Mouse (Mus musculus) MEL (cell line): ENCODE measurements at regions not wholly inside any gene's neighbourhood (a gene's known extent, or its start where the extent isn't known, plus 50 kb on each side); places are given as distances from the start of the nearest gene placed in this dataset.

Source experiments
- DNase-seq: peaks from one replicate; pipeline ENCODE4 v3.0.0; 2011; ENCODE audit warnings: low read depth, low spot score
- H3K27ac ChIP-seq: 2 replicates; pipeline ENCODE4 v1.5.1; 2012; ENCODE audit warnings: low read depth, mild to moderate bottlenecking, control low read depth, low read length, moderate library complexity; ENCODE audit not compliant: control insufficient read depth
- H3K27me3 ChIP-seq, 2 experiments: fragments of 150-350 bp in 1 of 2; sonication (generic) in 1 of 2; 2 replicates each; pipeline ENCODE4 v1.6.1; 2012; ENCODE audit warnings: low read length in 2 of 2, mild to moderate bottlenecking in 2 of 2, improper control_type of control experiment in 1 of 2, moderate library complexity in 1 of 2; ENCODE audit not compliant: insufficient read depth in 2 of 2, control insufficient read depth in 1 of 2
- H3K36me3 ChIP-seq, 2 experiments: 2 replicates each; pipeline ENCODE4 v1.6.1; 2012 to 2014; ENCODE audit warnings: low read length in 2 of 2, improper control_type of control experiment in 1 of 2, inconsistent platforms in 1 of 2, mild to moderate bottlenecking in 1 of 2; ENCODE audit not compliant: insufficient read depth in 2 of 2, control insufficient read depth in 1 of 2
- H3K4me1 ChIP-seq, 2 experiments: fragments of 150-350 bp in 1 of 2; sonication (generic) in 1 of 2; 2 replicates each; pipeline ENCODE4 v1.6.1; 2012; ENCODE audit warnings: low read length in 2 of 2, improper control_type of control experiment in 1 of 2, mild to moderate bottlenecking in 1 of 2; ENCODE audit not compliant: insufficient read depth in 2 of 2, control insufficient read depth in 1 of 2
- H3K4me3 ChIP-seq, 2 experiments: fragments of 150-350 bp in 1 of 2; sonication (generic) in 1 of 2; 2 replicates each; pipeline ENCODE4 v1.5.1; 2012; ENCODE audit warnings: low read depth in 2 of 2, low read length in 2 of 2, mild to moderate bottlenecking in 2 of 2, moderate library complexity in 2 of 2, control low read depth in 1 of 2, improper control_type of control experiment in 1 of 2; ENCODE audit not compliant: control insufficient read depth in 1 of 2, insufficient read depth in 1 of 2
- H3K79me2 ChIP-seq: 2 replicates; pipeline ENCODE4 v1.6.1; 2012; ENCODE audit warnings: mild to moderate bottlenecking, low read length, moderate library complexity; ENCODE audit not compliant: control insufficient read depth, poor library complexity, insufficient read depth
- H3K9ac ChIP-seq: 2 replicates; pipeline ENCODE4 v1.6.1; 2012; ENCODE audit warnings: low read depth, mild to moderate bottlenecking, control low read depth, low read length, moderate library complexity; ENCODE audit not compliant: control insufficient read depth, poor library complexity, severe bottlenecking
- H3K9me3 ChIP-seq: fragments of 150-350 bp; sonication (generic); replicated peaks from 2 replicates; pipeline ENCODE4 v1.6.1; 2012; ENCODE audit warnings: mild to moderate bottlenecking, low read length, improper control_type of control experiment, moderate library complexity; ENCODE audit not compliant: insufficient read depth
- BHLHE40 ChIP-seq: IDR thresholded peaks from 2 replicates; pipeline ENCODE4 v1.6.1; 2012; ENCODE audit warnings: low read depth, mild to moderate bottlenecking, inconsistent platforms, low read length, improper control_type of control experiment, borderline replicate concordance
- CHD1 ChIP-seq: IDR thresholded peaks from 2 replicates; pipeline ENCODE4 v1.6.1; 2012; ENCODE audit warnings: low read depth, mild to moderate bottlenecking, inconsistent platforms, low read length, improper control_type of control experiment
- CHD2 ChIP-seq: IDR thresholded peaks from 2 replicates; pipeline ENCODE4 v1.6.1; 2011; ENCODE audit warnings: low read length, improper control_type of control experiment
- E2F4 ChIP-seq: IDR thresholded peaks from 2 replicates; pipeline ENCODE4 v1.6.1; 2011; ENCODE audit warnings: low read depth, low read length, improper control_type of control experiment, borderline replicate concordance
- ELF1 ChIP-seq: IDR thresholded peaks from 2 replicates; pipeline ENCODE4 v1.6.1; 2014; ENCODE audit warnings: low read depth, mild to moderate bottlenecking, inconsistent platforms, low read length, improper control_type of control experiment, moderate library complexity
- ETS1 ChIP-seq: IDR thresholded peaks from 2 replicates; pipeline ENCODE4 v1.6.1; 2012; ENCODE audit warnings: low read depth, mild to moderate bottlenecking, inconsistent platforms, low read length, improper control_type of control experiment, moderate library complexity
- GABPA ChIP-seq: IDR thresholded peaks from 2 replicates; pipeline ENCODE4 v1.6.1; 2012; ENCODE audit warnings: low read depth, mild to moderate bottlenecking, inconsistent platforms, low read length, improper control_type of control experiment, moderate library complexity
- GATA1 ChIP-seq: IDR thresholded peaks from 2 replicates; pipeline ENCODE4 v1.6.1; 2011; ENCODE audit warnings: low read depth, low read length, improper control_type of control experiment
- HCFC1 ChIP-seq: IDR thresholded peaks from 2 replicates; pipeline ENCODE4 v1.6.1; 2012; ENCODE audit warnings: low read depth, mild to moderate bottlenecking, inconsistent platforms, low read length, improper control_type of control experiment, moderate library complexity
- JUND ChIP-seq: IDR thresholded peaks from 2 replicates; pipeline ENCODE4 v1.6.1; 2011; ENCODE audit warnings: low read depth, mild to moderate bottlenecking, improper control_type of control experiment, low read length
- MAFK ChIP-seq: IDR thresholded peaks from 2 replicates; pipeline ENCODE4 v1.6.1; 2011; ENCODE audit warnings: low read depth, mild to moderate bottlenecking, low read length, improper control_type of control experiment, borderline replicate concordance
- MAX ChIP-seq: IDR thresholded peaks from 2 replicates; pipeline ENCODE4 v1.6.1; 2011; ENCODE audit warnings: low read length, improper control_type of control experiment
- MAZ ChIP-seq: IDR thresholded peaks from 2 replicates; pipeline ENCODE4 v1.6.1; 2012; ENCODE audit warnings: low read depth, mild to moderate bottlenecking, inconsistent platforms, low read length, improper control_type of control experiment
- MXI1 ChIP-seq: IDR thresholded peaks from 2 replicates; pipeline ENCODE4 v1.6.1; 2011; ENCODE audit warnings: mild to moderate bottlenecking, low read depth, low read length, improper control_type of control experiment
- MYC ChIP-seq: IDR thresholded peaks from 2 replicates; pipeline ENCODE4 v1.6.1; 2011; ENCODE audit warnings: low read depth, mild to moderate bottlenecking, low read length, improper control_type of control experiment, moderate library complexity
- NRF1 ChIP-seq: IDR thresholded peaks from 2 replicates; pipeline ENCODE4 v1.6.1; 2014; ENCODE audit warnings: low read depth, mild to moderate bottlenecking, inconsistent platforms, low read length, improper control_type of control experiment, moderate library complexity; ENCODE audit not compliant: poor library complexity, insufficient read depth, severe bottlenecking
- POLR2A ChIP-seq, 2 experiments: IDR thresholded peaks; 2 replicates each; pipeline ENCODE4 v1.6.1; 2011 to 2012; ENCODE audit warnings: low read length in 2 of 2, mild to moderate bottlenecking in 2 of 2, control low read depth in 1 of 2, improper control_type of control experiment in 1 of 2, low read depth in 1 of 2, moderate library complexity in 1 of 2; ENCODE audit not compliant: control insufficient read depth in 1 of 2, insufficient read depth in 1 of 2, poor library complexity in 1 of 2
- POLR2AphosphoS5 ChIP-seq: IDR thresholded peaks from 2 replicates; pipeline ENCODE4 v1.6.1; 2012; ENCODE audit warnings: low read depth, borderline replicate concordance, mild to moderate bottlenecking, inconsistent platforms, low read length, moderate library complexity, mixed read lengths
- RAD21 ChIP-seq: IDR thresholded peaks from 2 replicates; pipeline ENCODE4 v1.6.1; 2011; ENCODE audit warnings: mild to moderate bottlenecking, low read depth, low read length, improper control_type of control experiment
- SMC3 ChIP-seq: IDR thresholded peaks from 2 replicates; pipeline ENCODE4 v1.6.1; 2011; ENCODE audit warnings: low read depth, low read length, improper control_type of control experiment
- TAL1 ChIP-seq: IDR thresholded peaks from 2 replicates; pipeline ENCODE4 v1.6.1; 2012; ENCODE audit warnings: mild to moderate bottlenecking, inconsistent platforms, low read length, moderate library complexity, mixed read lengths
- TBP ChIP-seq: IDR thresholded peaks from 2 replicates; pipeline ENCODE4 v1.8.0; 2011; ENCODE audit warnings: low read depth, low read length, improper control_type of control experiment
- TCF12 ChIP-seq: IDR thresholded peaks from 2 replicates; pipeline ENCODE4 v1.6.1; 2014; ENCODE audit warnings: low read depth, mild to moderate bottlenecking, inconsistent platforms, low read length, improper control_type of control experiment, moderate library complexity
- USF1 ChIP-seq: IDR thresholded peaks from 2 replicates; pipeline ENCODE4 v1.6.1; 2014; ENCODE audit warnings: low read depth, mild to moderate bottlenecking, inconsistent platforms, low read length, improper control_type of control experiment, moderate library complexity
- USF2 ChIP-seq, 2 experiments: IDR thresholded peaks; 2 replicates each; pipeline ENCODE4 v1.6.1; 2011 to 2012; ENCODE audit warnings: improper control_type of control experiment in 2 of 2, low read length in 2 of 2, borderline replicate concordance in 1 of 2, inconsistent platforms in 1 of 2, low read depth in 1 of 2, mild to moderate bottlenecking in 1 of 2; ENCODE audit not compliant: insufficient read depth in 1 of 2
- ZKSCAN1 ChIP-seq: IDR thresholded peaks from 2 replicates; pipeline ENCODE4 v1.6.1; 2012; ENCODE audit warnings: low read depth, mild to moderate bottlenecking, inconsistent platforms, low read length, improper control_type of control experiment, moderate library complexity
- ZMIZ1 ChIP-seq: IDR thresholded peaks from 2 replicates; pipeline ENCODE4 v1.6.1; 2012; ENCODE audit warnings: low read depth, mild to moderate bottlenecking, inconsistent platforms, low read length, improper control_type of control experiment, moderate library complexity

DNA sequence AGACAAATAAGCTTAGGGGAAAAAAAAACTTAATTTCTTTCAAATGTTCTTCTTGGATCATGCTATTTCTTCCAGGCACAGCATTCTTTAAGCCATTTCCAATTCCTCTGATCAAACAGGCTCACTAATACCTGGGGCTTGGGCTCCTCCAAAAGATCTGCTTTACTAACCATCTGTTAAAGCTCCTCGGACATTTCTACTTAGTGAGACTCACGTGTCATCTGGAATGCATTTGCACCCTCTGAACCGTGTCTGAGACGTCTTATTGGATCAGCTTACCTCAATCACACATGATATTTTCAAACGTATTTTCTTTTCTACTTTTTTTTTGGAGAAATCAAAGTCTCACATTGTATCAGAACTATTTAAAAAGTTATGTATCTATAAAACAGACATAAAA lies 132.4 kb downstream of the Npr3 start:
- no peaks in the 10 kb centered on the region for H3K4me1 ChIP-seq
- TF ChIP-seq SMC3 (no peak), TBP (no peak), BHLHE40 (no peak), GABPA (no peak), MAFK (no peak), CHD1 (no peak), ZMIZ1 (no peak), GATA1 (no peak), NRF1 (no peak), JUND (no peak), RAD21 (no peak), CHD2 (no peak), TAL1 (no peak), POLR2A (IDR thresholded peaks at IDR 0.05; ENCODE audit: control insufficient read depth in 1 of 2, insufficient read depth in 1 of 2, low read depth in 1 of 2, low read length in 2 of 2, poor library complexity in 1 of 2) (no peak), HCFC1 (no peak), USF2 (IDR thresholded peaks at IDR 0.05; ENCODE audit: borderline replicate concordance in 1 of 2, insufficient read depth in 1 of 2, low read depth in 1 of 2, low read length in 2 of 2) (no peak), MYC (no peak), ETS1 (no peak)
- no peaks in the 10 kb centered on the region for H3K27me3 ChIP-seq
- DNase-seq = no peak
- H3K9ac ChIP-seq = no peak overlapping the region
- no peaks in the 10 kb centered on the region for H3K36me3 ChIP-seq
- H3K9me3 ChIP-seq = no peaks in the 10 kb centered on the region
- H3K27ac ChIP-seq = no peak overlapping the region
- H3K4me3 ChIP-seq = no peak overlapping the region
- H3K79me2 ChIP-seq = no peaks in the 10 kb centered on the region

GRCm38 (mm10) chr15:11770596-11770995 lies 136.5 kb downstream of the Npr3 start:
- TF ChIP-seq CHD1 = no peak
- TF ChIP-seq MAZ = no peak
- TF ChIP-seq MYC = no peak
- TF ChIP-seq ZKSCAN1 = no peak
- TF ChIP-seq E2F4 = no peak
- no peak for TF ChIP-seq ELF1
- no peak for TF ChIP-seq MXI1
- TF ChIP-seq MAX = no peak
- TF ChIP-seq ZMIZ1 = no peak
- TF ChIP-seq HCFC1 = no peak
- TF ChIP-seq USF1 = no peak
- no peak for TF ChIP-seq POLR2AphosphoS5
- TF ChIP-seq JUND = no peak
- no peak for TF ChIP-seq POLR2A (IDR thresholded peaks at IDR 0.05; ENCODE audit: control insufficient read depth in 1 of 2, insufficient read depth in 1 of 2, low read depth in 1 of 2, low read length in 2 of 2, poor library complexity in 1 of 2)
- no peak for TF ChIP-seq TCF12
- TF ChIP-seq USF2 (IDR thresholded peaks at IDR 0.05; ENCODE audit: borderline replicate concordance in 1 of 2, insufficient read depth in 1 of 2, low read depth in 1 of 2, low read length in 2 of 2) = no peak
- TF ChIP-seq RAD21 = no peak
- TF ChIP-seq BHLHE40 = no peak
- no peak for TF ChIP-seq ETS1
- H3K79me2 ChIP-seq = no peaks in the 10 kb centered on the region

More at GRCm38 (mm10) chr15:11770596-11770995, 136.5 kb downstream of the Npr3 start:
- H3K9me3 ChIP-seq = no peaks in the 10 kb centered on the region
- H3K4me3 ChIP-seq = no peak overlapping the region
- no peak overlapping the region for H3K9ac ChIP-seq
- no peaks in the 10 kb centered on the region for H3K36me3 ChIP-seq
- H3K27ac ChIP-seq = no peak overlapping the region
- no peaks in the 10 kb centered on the region for H3K4me1 ChIP-seq
- DNase-seq = no peak
- H3K27me3 ChIP-seq = no peaks in the 10 kb centered on the region
